Mouse (Mus musculus) hindbrain, embryonic 14.5 days (tissue): ENCODE data around the gene Cacna1b. TPM values are rescaled to one million over a fixed set of nuclear protein-coding genes. Genes with fewer than 3 reads are reported as not detected.

ENCODE experiments used
- ATAC-seq: fragments of 200-750 bp; cut with Nextera tagmentation; 2 replicates; pipeline ENCODE4 v1.8.0; 2017; ENCODE audit warnings: moderate number of reproducible peaks, mild to moderate bottlenecking, moderate TSS enrichment, moderate library complexity; ENCODE audit not compliant: low FRiP score
- DNase-seq: peaks from one replicate; pipeline ENCODE4 v3.0.0-alpha.2; 2015; ENCODE audit warnings: low spot score
- H3K27ac ChIP-seq: fragments of 300-500 bp; sonication (generic); 2 replicates; pipeline ENCODE4 v1.5.1; 2014; ENCODE audit warnings: mild to moderate bottlenecking, moderate library complexity
- H3K27me3 ChIP-seq: fragments of 300-500 bp; sonication (generic); 2 replicates; pipeline ENCODE4 v1.6.1; 2014; ENCODE audit warnings: mild to moderate bottlenecking, low read length, mixed read lengths; ENCODE audit not compliant: control insufficient read depth, insufficient read depth
- H3K36me3 ChIP-seq: fragments of 300-500 bp; sonication (generic); replicated peaks from 2 replicates; pipeline ENCODE4 v1.6.1; 2014; ENCODE audit not compliant: control insufficient read depth, insufficient read depth
- H3K4me1 ChIP-seq: fragments of 300-500 bp; sonication (generic); replicated peaks from 2 replicates; pipeline ENCODE4 v1.6.1; 2014; ENCODE audit warnings: antibody characterized with exemption, low read length, mixed read lengths; ENCODE audit not compliant: control insufficient read depth, insufficient read depth
- H3K4me2 ChIP-seq: fragments of 300-500 bp; sonication (generic); replicated peaks from 2 replicates; pipeline ENCODE4 v1.6.1; 2014; ENCODE audit warnings: mild to moderate bottlenecking, moderate library complexity
- H3K4me3 ChIP-seq: fragments of 300-500 bp; sonication (generic); replicated peaks from 2 replicates; pipeline ENCODE4 v1.5.1; 2014; ENCODE audit warnings: mild to moderate bottlenecking, low read length
- H3K9ac ChIP-seq: fragments of 300-500 bp; sonication (generic); 2 replicates; pipeline ENCODE4 v1.6.1; 2014
- H3K9me3 ChIP-seq: fragments of 300-500 bp; sonication (generic); 2 replicates; pipeline ENCODE4 v1.6.1; 2016; ENCODE audit warnings: low read length; ENCODE audit not compliant: control insufficient read depth
- WGBS: fragments of 180-500 bp; shearing (Covaris S2); extraction: QIAGEN DNeasy Blood & Tissue Kit; methylation state at CpG from one replicate; pipeline ENCODE4 v1.1.7; 2014; 5-methylcytosine and 5-hydroxymethylcytosine counted together
- polyA plus RNA-seq: library from polyadenylated mRNA; unstranded; fragments of >200 nt; fragmentation: Nextera tagmentation; extraction: Ambion mirVana; gene quantifications from 2 replicates; pipeline ENCODE4 v1.2.1, GENCODE M21; 2014

The Cacna1b gene
- polyA plus RNA-seq, 1 experiment from 2014 or later, result 17.9 TPM

GRCm38 (mm10) chr2:24747878-24748277 is 15.1 kb downstream of the Cacna1b start:
- ATAC-seq (no peak), DNase-seq (no peak)
- Histone ChIP-seq H3K9ac (no peak overlapping the region), H3K27ac (no peak overlapping the region), H3K9me3 (no peaks in the 10 kb centered on the region), H3K36me3 (peaks cover 61% of the 10 kb centered on the region), H3K4me1 (no peaks in the 10 kb centered on the region), H3K4me3 (no peak overlapping the region), H3K4me2 (no peak overlapping the region), H3K27me3 (no peaks in the 10 kb centered on the region)
- WGBS, result 78% methylated on average over 7 of the region's 7 CpGs

GRCm38 (mm10) chr2:24739701-24740100 is 23.3 kb downstream of the Cacna1b start:
- 85% methylated on average over 5 of the region's 5 CpGs for WGBS

GRCm38 (mm10) chr2:24733157-24733556 is 29.8 kb downstream of the Cacna1b start:
- Histone ChIP-seq H3K27me3 (no peaks in the 10 kb centered on the region), H3K27ac (no peak overlapping the region), H3K4me3 (no peak overlapping the region), H3K9ac (no peak overlapping the region), H3K36me3 (peaks cover 58% of the 10 kb centered on the region), H3K9me3 (no peaks in the 10 kb centered on the region), H3K4me1 (no peaks in the 10 kb centered on the region), H3K4me2 (no peak overlapping the region)
- DNase-seq (no peak), ATAC-seq (no peak)
- 86% methylated on average over 4 of the region's 4 CpGs for WGBS

More at GRCm38 (mm10) chr2:24739701-24740100, 23.3 kb downstream of the Cacna1b start:
- Histone ChIP-seq H3K36me3 (no peaks in the 10 kb centered on the region; the same call in 1 of the 2 replicates), H3K4me1 (no peaks in the 10 kb centered on the region), H3K9me3 (no peaks in the 10 kb centered on the region), H3K4me2 (no peak overlapping the region), H3K27me3 (no peaks in the 10 kb centered on the region), H3K27ac (no peak overlapping the region), H3K9ac (no peak overlapping the region), H3K4me3 (no peak overlapping the region)
- no peak for DNase-seq
- ATAC-seq, result no peak

GRCm38 (mm10) chr2:24725865-24726264 is 37.1 kb downstream of the Cacna1b start:
- Histone ChIP-seq H3K4me2 (no peak overlapping the region), H3K4me3 (no peak overlapping the region), H3K27me3 (no peaks in the 10 kb centered on the region), H3K36me3 (peaks cover 58% of the 10 kb centered on the region), H3K9me3 (no peaks in the 10 kb centered on the region), H3K27ac (no peak overlapping the region), H3K4me1 (no peaks in the 10 kb centered on the region), H3K9ac (no peak overlapping the region)
- WGBS, result 89% methylated on average over 4 of the region's 4 CpGs
- DNase-seq, result no peak
- ATAC-seq, result no peak

GRCm38 (mm10) chr2:24719645-24720379 is 43.1 kb downstream of the Cacna1b start:
- Histone ChIP-seq H3K9me3 (no peaks in the 10 kb centered on the region), H3K4me2 (no peak overlapping the region), H3K27me3 (no peaks in the 10 kb centered on the region), H3K36me3 (peaks cover 65% of the 10 kb centered on the region), H3K9ac (no peak overlapping the region), H3K27ac (no peak overlapping the region), H3K4me3 (no peak overlapping the region), H3K4me1 (no peaks in the 10 kb centered on the region)
- ATAC-seq (no peak), DNase-seq (no peak)
- WGBS, result 97% methylated on average over 14 of the region's 14 CpGs

- Histone ChIP-seq H3K36me3 (peaks cover 70% of the 10 kb centered on the region), H3K9me3 (no peaks in the 10 kb centered on the region), H3K4me2 (no peak overlapping the region), H3K4me3 (no peak overlapping the region), H3K9ac (no peak overlapping the region), H3K4me1 (no peaks in the 10 kb centered on the region), H3K27ac (no peak overlapping the region), H3K27me3 (no peaks in the 10 kb centered on the region)
- DNase-seq (no peak), ATAC-seq (no peak)
- 84% methylated on average over 4 of the region's 4 CpGs for WGBS
Observed at GRCm38 (mm10) chr2:24718906-24719305, 44.0 kb downstream of the Cacna1b start.

GRCm38 (mm10) chr2:24717963-24718362 is 45.0 kb downstream of the Cacna1b start:
- peaks cover 70% of the 10 kb centered on the region for H3K36me3 ChIP-seq
- H3K4me1 ChIP-seq, result no peaks in the 10 kb centered on the region
- no peaks in the 10 kb centered on the region for H3K9me3 ChIP-seq
- ATAC-seq, result no peak
- no peak overlapping the region for H3K4me2 ChIP-seq
- H3K27ac ChIP-seq, result no peak overlapping the region
- H3K4me3 ChIP-seq, result no peak overlapping the region
- no peaks in the 10 kb centered on the region for H3K27me3 ChIP-seq
- DNase-seq, result no peak
- WGBS, result 89% methylated on average over 7 of the region's 7 CpGs
- no peak overlapping the region for H3K9ac ChIP-seq

- Histone ChIP-seq H3K27ac (no peak overlapping the region), H3K4me2 (no peak overlapping the region), H3K4me3 (no peak overlapping the region), H3K9me3 (no peaks in the 10 kb centered on the region), H3K9ac (no peak overlapping the region), H3K27me3 (no peaks in the 10 kb centered on the region), H3K4me1 (no peaks in the 10 kb centered on the region), H3K36me3 (peaks cover 70% of the 10 kb centered on the region)
- 91% methylated on average over 4 of the region's 4 CpGs for WGBS
- ATAC-seq (no peak), DNase-seq (no peak)
Observed at GRCm38 (mm10) chr2:24717461-24717860, 45.5 kb downstream of the Cacna1b start.

- peaks cover 71% of the 10 kb centered on the region for H3K36me3 ChIP-seq
- DNase-seq (no peak), ATAC-seq (no peak)
- WGBS, result 83% methylated on average over 10 of the region's 10 CpGs
- no peak overlapping the region for H3K9ac ChIP-seq
- H3K27ac ChIP-seq, result no peak overlapping the region
- H3K4me3 ChIP-seq, result no peak overlapping the region
- H3K4me2 ChIP-seq, result no peak overlapping the region
- peaks cover 4% of the 10 kb centered on the region; the same call in 1 of the 2 replicates for H3K9me3 ChIP-seq
- H3K27me3 ChIP-seq, result no peaks in the 10 kb centered on the region
- H3K4me1 ChIP-seq, result no peaks in the 10 kb centered on the region
Observed at GRCm38 (mm10) chr2:24705929-24706328, 57.0 kb downstream of the Cacna1b start.
